Mouse (Mus musculus): ENCODE results near the gene Nxph4.

The Nxph4 gene

DNA sequence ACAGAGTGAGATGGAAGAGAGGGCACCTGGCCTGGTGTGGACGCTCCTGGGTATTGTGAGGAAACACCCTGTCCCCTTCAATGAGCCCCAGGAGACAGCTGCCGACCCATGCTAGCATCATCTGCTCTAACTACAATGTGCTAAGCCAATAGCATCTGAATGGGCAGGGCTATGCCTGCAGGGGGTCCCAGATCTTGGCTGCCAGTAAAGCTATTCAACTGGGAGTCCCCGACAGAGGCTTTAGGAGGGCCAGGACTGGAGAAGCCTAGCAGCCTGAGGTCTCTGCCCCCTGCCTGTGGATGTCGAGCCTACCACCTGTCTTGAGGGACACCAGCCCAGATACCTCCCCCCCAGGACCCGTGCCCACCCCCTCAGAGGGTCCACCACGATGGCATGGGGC, 8.4 kb upstream of the Nxph4 start:
- no peak for DNase-seq (ENCODE audit: low spot score)

DNA sequence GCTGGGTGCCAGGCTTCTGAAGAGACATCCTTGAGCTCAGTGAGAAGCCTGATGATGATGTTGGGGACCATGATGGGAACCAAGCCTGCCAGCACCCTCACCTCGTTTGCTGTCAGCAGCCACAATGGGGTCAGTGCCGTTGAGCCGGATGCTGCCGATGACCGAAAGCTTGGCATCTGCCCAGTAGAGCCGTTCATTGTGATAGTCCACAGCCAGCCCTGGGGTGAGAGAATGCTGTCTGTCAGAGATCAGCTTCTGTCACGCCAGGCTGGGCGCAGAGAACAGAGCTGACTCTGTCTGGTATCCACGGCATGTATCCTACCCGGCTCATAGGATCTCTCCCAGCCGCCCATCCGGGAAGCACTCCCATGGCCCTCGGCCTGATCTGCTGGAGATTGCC, 7.7 kb upstream of the Nxph4 start:
- DNase-seq (ENCODE audit: low spot score): no peak

- no peak for DNase-seq (ENCODE audit: low spot score)
Observed at GRCm38 (mm10) chr10:127541510-127541909, 7.2 kb upstream of the Nxph4 start.

DNA sequence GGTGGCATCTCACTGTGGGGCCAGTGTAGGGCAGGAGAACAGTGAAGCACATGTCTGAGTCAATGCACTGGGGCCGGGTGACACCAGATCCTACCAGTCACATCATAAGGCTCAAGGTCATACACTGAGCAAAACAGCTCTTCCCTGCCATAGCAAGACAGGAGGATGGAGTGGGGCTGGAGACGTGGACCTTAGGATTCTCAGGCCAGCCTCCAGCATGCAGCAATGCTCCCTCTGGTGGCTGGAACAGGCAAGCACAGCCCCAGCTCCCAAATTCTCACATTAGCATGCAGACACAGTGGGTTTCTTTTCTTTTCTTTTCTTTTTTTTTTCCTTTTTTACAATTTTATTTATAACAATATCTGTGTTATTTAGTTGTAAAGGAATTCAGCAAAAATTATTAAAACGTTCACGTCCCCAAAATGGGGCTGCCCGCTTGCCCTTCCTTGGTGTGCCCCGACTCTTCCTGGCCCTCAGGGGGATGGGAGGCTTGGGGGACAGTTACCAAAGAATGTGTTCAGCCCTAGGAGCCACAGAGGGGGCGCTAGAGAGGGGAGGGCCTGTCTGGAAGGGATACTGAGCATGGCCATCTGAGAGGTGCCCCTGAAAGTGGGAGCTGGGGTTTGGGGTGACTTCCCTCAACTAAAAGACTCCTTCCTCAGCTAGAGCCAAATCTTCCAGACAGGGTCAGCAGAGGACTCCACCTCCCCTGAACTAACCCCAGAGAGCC, 3.7 kb upstream of the Nxph4 start:
- DNase-seq (ENCODE audit: low spot score): peak; percentile 88

DNA sequence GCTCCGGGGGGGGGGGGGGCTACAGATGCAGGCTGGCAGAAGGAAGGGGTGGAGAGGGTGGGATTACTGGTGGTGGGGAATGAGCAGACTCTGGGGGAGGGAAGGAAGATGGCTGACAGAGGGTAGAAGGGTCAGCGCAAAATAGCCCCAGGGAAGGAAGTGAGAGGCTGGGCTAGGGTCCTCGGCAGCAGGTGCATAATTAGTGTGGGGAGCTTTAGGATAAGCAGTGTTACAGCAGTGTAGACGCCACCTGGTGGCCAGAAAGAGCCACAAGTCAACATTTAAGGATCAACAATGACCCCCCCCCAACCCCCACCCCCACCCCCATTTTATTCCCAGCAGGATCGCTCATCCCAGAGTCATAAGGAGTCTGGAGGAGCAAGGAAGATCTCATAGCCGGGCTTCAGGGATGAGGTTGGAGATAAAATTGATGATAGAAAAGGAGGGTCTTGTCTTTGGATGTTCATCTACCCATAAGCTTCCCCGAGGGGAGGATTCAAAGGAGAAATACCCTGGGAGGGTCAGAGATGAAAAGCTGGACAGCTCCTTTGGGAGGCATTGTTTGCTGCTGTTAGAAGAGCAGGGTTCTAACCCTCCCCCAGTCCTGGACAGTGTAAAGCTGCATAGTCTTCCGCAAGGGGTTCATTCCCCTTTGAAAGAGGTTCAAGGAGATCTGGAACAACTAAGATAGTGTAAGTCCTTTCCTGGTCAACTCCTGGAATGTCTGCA, 2.4 kb upstream of the Nxph4 start:
- peak; percentile 74 for DNase-seq (ENCODE audit: low spot score)

DNA sequence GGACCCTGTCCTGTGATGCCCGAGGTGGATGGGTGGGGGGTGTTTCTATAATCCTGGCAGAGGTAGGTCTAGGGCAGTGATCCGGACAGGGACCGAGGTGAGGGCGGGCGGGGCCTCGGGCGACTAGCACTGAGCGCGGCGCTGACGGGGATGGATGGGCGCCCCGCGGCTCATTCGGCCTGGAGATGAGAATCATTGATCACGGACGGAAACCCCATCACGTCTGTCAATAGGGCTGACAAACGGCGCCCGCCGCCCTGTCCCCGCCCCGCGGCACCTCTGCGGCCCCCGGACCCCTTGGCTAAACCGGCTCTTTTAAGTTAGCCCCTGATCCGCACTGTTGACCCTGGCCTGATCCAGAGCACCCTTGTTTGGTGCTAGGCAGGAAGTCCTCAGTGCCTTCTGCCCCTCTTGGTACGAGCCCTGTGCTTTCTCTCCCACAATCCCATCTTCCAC, 598 bp upstream of the Nxph4 start:
- peak; percentile 39 for DNase-seq (ENCODE audit: low spot score)

- peak; percentile 11 for DNase-seq (ENCODE audit: low spot score)
Observed at GRCm38 (mm10) chr10:127531548-127531947, 2.8 kb downstream of the Nxph4 start.

DNA sequence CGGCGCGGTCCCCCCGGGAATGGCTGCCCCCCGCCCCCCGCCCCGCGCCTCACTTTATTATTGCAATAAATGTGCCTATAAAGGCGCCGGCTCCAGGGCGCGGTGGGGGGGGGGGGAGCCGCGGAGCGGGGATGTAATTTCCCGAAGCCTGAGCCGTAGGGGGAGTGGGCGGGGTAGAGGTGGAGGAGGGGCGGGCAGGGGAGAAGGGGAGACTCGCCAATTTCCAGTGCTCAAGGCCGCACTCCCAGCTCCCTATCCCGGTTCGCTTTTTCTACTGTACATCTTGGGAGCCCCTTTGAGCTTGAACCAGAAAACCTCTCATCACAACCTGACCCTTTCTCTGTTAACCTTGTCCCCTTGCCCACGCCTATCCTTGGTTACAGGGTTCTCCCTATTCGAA, 3.4 kb downstream of the Nxph4 start:
- DNase-seq (ENCODE audit: low spot score): peak; percentile 23

DNA sequence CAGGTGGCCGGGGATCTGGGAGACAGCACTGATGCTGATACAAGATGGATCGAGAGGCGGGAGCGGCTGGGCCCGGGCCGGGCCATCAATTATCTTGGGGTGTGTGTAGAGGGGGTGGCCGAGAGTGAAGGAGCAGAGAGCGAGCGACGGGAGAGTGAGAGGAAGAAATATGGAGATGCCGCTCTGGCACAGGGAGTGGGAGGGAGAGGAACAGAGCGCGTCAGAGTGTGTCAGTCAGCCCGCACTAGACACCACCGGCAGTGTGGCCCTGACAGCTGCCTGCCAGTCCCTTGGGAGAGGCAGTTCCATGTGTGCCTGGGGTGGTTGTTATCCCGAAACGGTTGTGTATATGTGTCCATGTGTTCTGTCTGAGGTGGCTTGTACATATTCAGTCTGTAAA, 6.9 kb downstream of the Nxph4 start:
- DNase-seq (ENCODE audit: low spot score): peak; percentile 42

DNA sequence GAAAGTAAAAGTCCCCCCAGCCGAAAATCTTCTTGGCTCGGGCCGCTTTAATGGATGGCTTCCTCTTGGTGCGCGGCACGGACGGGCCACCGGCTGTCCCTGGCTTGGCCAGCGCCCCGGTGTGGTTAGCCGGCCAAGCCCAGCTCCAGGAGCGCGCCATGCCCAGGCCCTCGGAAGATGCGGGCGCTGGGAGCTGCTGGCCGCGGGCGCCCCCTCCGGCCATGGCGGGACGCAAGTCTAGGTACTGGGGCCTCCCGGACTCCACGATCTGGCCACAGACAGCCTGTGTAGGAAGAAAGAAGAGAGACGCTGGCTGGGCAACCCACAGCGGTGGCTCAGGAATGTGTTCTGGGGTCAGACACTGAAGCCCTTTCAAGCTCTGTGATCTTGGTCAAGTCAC, 7.7 kb downstream of the Nxph4 start:
- DNase-seq (ENCODE audit: low spot score): peak; percentile 77

DNA sequence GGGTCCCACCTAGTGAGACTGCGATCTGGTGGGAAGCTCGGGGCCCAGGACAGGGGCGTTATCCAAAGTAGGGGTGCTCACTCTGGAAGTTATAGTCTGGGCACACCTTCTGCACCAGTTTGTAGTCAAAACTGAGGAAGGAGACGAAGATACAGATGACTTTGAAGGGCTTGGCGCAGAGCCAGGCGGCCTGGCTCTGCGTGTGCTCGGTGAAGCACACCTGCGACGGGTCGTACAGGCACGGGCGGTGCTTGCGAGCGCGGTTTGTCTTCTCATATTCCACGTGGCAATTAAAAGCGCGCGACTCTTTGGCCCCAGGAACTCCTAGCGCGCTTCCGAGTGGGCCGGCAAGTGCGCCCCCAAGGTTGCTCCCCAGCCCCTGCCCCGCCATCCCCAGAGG, 8.3 kb downstream of the Nxph4 start:
- DNase-seq (ENCODE audit: low spot score): peak; percentile 10

GRCm38 (mm10) chr10:127524646-127525255, 9.6 kb downstream of the Nxph4 start:
- peak; percentile 22 for DNase-seq (ENCODE audit: low spot score)

DNA sequence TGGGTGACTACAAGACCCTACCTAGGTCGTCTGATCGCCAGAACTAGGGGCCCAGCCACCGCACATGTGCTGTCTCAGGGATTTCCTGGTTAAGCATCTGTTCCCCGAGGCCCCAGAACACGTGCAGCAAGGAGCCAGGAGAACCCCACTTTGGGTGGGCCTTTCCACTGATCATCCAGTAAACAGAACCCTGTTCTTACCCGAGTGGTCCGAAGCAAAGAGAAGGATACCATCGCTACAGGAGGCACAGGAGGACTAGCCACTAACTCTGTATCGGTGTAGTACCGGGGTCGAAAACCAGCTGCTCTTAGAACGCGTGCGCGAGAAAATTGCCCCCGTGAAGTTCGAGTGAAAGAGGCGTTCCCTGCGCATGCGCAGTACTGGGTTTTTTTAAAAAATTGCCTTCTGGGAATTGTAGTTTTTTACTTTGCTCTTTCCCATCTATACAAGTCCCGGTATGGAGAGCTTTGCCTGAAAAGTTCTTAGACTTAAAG, 12.2 kb downstream of the Nxph4 start, which contains the start of gene Shmt2:
TSS of gene Shmt2 (minus strand) at position 357 of the 494 bp plus-strand sequence.
- peak; percentile 99 for DNase-seq (ENCODE audit: low spot score)

DNA sequence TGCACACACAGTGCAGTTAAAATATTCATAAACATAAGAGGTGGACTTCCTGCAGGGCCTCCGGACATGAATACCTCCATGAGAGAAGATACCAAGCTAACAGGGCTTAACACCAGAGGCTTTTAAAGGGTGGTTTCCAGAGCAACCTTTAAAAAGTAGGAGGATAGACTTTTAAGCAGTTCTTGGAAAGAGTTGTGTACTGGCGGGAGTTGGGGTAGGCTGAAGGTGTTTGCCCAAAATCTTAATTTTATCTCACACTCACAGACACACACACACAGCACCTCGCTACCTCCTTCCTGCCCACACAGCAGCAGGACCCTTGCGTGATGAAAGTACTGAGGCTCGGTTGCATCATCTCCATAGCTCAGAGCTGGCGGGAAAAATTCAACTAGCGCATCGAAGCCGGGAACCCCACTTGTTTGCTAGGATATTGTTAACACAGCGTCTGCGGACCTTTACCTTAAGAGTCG, 12.7 kb downstream of the Nxph4 start:
- peak; percentile 7 for DNase-seq (ENCODE audit: low spot score)

DNA sequence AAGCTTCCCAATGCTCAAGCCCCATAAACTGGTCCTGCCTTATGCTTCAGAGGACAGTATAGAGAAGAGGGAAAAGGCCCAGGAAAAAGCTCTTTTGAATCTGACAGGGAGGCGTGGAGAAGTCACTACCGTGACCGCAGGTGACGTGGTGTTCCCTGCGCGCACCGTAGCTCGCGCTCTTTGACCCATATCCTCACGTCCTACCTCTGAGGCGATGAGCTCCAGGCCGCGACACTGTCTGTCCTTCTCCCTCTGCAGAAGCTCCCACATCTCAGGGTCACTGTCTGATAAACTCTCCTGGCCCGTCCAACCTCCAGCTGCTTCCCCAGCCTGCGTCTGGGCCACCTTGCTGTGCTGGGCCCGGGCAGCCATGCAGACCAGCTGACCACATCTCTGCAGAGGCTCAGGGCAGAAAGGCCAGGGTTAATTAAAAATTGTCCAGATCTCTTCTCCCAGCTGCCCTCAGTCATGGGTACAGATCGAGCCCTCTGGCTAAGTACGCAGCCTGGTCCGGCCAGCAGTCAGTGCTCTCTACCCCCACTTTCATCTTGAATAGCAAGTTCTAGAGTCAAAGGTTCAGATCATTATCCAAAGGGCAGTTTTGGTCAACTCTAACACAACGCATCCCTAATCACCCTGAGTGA, 13.5 kb downstream of the Nxph4 start:
- DNase-seq (ENCODE audit: low spot score): no peak

- no peak for DNase-seq (ENCODE audit: low spot score)
Observed at GRCm38 (mm10) chr10:127519903-127520713, 14.3 kb downstream of the Nxph4 start.

- no peak for DNase-seq (ENCODE audit: low spot score)
Observed at GRCm38 (mm10) chr10:127519041-127519701, 15.2 kb downstream of the Nxph4 start.

DNA sequence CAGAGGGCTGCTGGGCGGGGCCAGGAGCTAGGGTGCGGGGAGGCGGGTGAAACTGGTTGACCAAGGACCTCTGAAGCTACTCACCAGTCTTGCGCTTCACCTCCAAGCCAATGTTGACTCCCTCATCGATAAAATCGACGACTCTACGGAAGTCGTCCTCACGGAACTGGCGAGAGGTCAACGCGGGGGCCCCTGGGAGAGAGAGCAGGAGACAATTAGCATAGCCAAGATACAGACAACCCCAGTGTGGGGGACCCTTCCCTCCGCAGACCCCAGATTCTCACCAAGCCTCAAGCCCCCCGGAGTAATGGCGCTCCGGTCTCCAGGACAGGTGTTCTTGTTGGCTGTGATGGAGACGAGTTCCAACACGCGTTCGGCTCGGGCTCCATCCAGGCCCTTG, 16.4 kb downstream of the Nxph4 start:
- DNase-seq (ENCODE audit: low spot score): no peak

GRCm38 (mm10) chr10:127516576-127517260, 17.6 kb downstream of the Nxph4 start:
- peak; percentile 68 for DNase-seq (ENCODE audit: low spot score)

DNA sequence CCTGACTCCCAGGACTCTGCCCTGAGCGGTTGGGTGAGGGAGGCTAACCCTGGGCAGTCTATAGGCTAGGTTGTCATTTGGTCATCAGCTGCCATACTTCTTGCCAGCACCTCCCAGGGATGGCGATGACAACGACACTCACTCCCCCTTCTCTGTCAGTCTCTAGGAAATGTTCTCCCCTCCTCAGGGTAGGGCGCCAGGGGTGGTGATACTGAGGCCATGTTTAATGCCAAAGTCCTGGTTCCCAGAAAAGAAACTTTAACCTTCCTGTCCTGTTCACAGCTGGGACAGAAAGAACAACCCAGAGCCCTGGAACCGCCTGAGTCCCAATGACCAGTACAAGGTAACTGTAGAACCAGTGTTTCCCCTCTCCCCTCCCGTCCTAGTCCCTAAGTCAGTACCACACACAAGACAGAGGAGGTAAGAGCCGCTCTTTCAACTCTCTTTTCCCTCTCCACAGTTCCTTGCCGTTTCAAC, 18.3 kb downstream of the Nxph4 start:
- no peak for DNase-seq (ENCODE audit: low spot score)
